Mouse (Mus musculus): ENCODE results near the gene Lmx1a. TPM values are rescaled to one million over a fixed set of nuclear protein-coding genes. Genes with fewer than 3 reads are reported as not detected.

The Lmx1a gene
- polyA plus RNA-seq, 1 experiment from 2014 or later, result 0.10 TPM

GRCm38 (mm10) chr1:167669796-167670195 is 19.2 kb upstream of the Lmx1a start:
- 27% methylated on average over 6 of the region's 6 CpGs for WGBS
- H3K36me3 ChIP-seq (ENCODE audit: control insufficient read depth, insufficient read depth, low read length), result no peaks in the 10 kb centered on the region
- H3K9me3 ChIP-seq (replicated peaks; ENCODE audit: control insufficient read depth, low read length), result no peaks in the 10 kb centered on the region
- H3K9ac ChIP-seq (ENCODE audit: low read length), result no peak overlapping the region
- peaks cover 17% of the 10 kb centered on the region for H3K27me3 ChIP-seq (ENCODE audit: control insufficient read depth, insufficient read depth, low read length)
- H3K4me2 ChIP-seq (ENCODE audit: low read depth, low read length), result no peak overlapping the region
- peaks cover 5% of the 10 kb centered on the region; the same call in 1 of the 2 replicates for H3K4me1 ChIP-seq (ENCODE audit: control insufficient read depth, insufficient read depth, low read length)
- no peak overlapping the region for H3K4me3 ChIP-seq (replicated peaks; ENCODE audit: low read length)
- no peak for ATAC-seq (ENCODE audit: insufficient read depth, low FRiP score)
- H3K27ac ChIP-seq (ENCODE audit: low read length), result no peak overlapping the region

- 18% methylated on average over 17 of the region's 17 CpGs for WGBS
- no peak overlapping the region for H3K4me3 ChIP-seq (replicated peaks; ENCODE audit: low read length)
These were observed 16.5 kb upstream of the Lmx1a start for GRCm38 (mm10) chr1:167672433-167672987.

GRCm38 (mm10) chr1:167679061-167679460 is 10.0 kb upstream of the Lmx1a start:
- Histone ChIP-seq H3K36me3 (ENCODE audit: control insufficient read depth, insufficient read depth, low read length) (no peaks in the 10 kb centered on the region), H3K4me1 (ENCODE audit: control insufficient read depth, insufficient read depth, low read length) (no peaks in the 10 kb centered on the region), H3K27me3 (ENCODE audit: control insufficient read depth, insufficient read depth, low read length) (no peaks in the 10 kb centered on the region), H3K4me3 (replicated peaks; ENCODE audit: low read length) (no peak overlapping the region), H3K27ac (ENCODE audit: low read length) (no peak overlapping the region), H3K9ac (ENCODE audit: low read length) (no peak overlapping the region), H3K4me2 (ENCODE audit: low read depth, low read length) (no peak overlapping the region), H3K9me3 (replicated peaks; ENCODE audit: control insufficient read depth, low read length) (no peaks in the 10 kb centered on the region)
- no peak for ATAC-seq (ENCODE audit: insufficient read depth, low FRiP score)
- WGBS, result 91% methylated on average over 6 of the region's 6 CpGs

More at GRCm38 (mm10) chr1:167672433-167672987, 16.5 kb upstream of the Lmx1a start:
- Histone ChIP-seq H3K9me3 (replicated peaks; ENCODE audit: control insufficient read depth, low read length) (no peaks in the 10 kb centered on the region), H3K36me3 (ENCODE audit: control insufficient read depth, insufficient read depth, low read length) (no peaks in the 10 kb centered on the region), H3K27ac (ENCODE audit: low read length) (no peak overlapping the region), H3K4me1 (ENCODE audit: control insufficient read depth, insufficient read depth, low read length) (peaks cover 5% of the 10 kb centered on the region; the same call in 1 of the 2 replicates), H3K27me3 (ENCODE audit: control insufficient read depth, insufficient read depth, low read length) (peaks cover 17% of the 10 kb centered on the region), H3K9ac (ENCODE audit: low read length) (no peak overlapping the region; the same call in 1 of the 2 replicates), H3K4me2 (ENCODE audit: low read depth, low read length) (0 out of 2 replicates have a peak overlapping the region, but pooled peaks have one; percentile 4)
- no peak for ATAC-seq (ENCODE audit: insufficient read depth, low FRiP score)

- Histone ChIP-seq H3K9ac (ENCODE audit: low read length) (no peak overlapping the region), H3K4me3 (replicated peaks; ENCODE audit: low read length) (peak overlapping the region; percentile 54), H3K27me3 (ENCODE audit: control insufficient read depth, insufficient read depth, low read length) (peaks cover 70% of the 10 kb centered on the region), H3K9me3 (replicated peaks; ENCODE audit: control insufficient read depth, low read length) (no peaks in the 10 kb centered on the region; the same call in 1 of the 2 replicates), H3K36me3 (ENCODE audit: control insufficient read depth, insufficient read depth, low read length) (no peaks in the 10 kb centered on the region), H3K27ac (ENCODE audit: low read length) (no peak overlapping the region), H3K4me1 (ENCODE audit: control insufficient read depth, insufficient read depth, low read length) (peaks cover 8% of the 10 kb centered on the region), H3K4me2 (ENCODE audit: low read depth, low read length) (peak overlapping the region; percentile 95; the same call in 1 of the 2 replicates)
- whole genome bisulfite sequencing, result 0% methylated on average over 8 of the region's 8 CpGs
- no peak for ATAC-seq (ENCODE audit: insufficient read depth, low FRiP score)
These were observed 1.1 kb upstream of the Lmx1a start for GRCm38 (mm10) chr1:167688001-167688346.

GRCm38 (mm10) chr1:167688347-167689231 is 448 bp upstream of the Lmx1a start:
- ATAC-seq (ENCODE audit: insufficient read depth, low FRiP score), result peak; percentile 74
- H3K9ac ChIP-seq (ENCODE audit: low read length), result peak overlapping the region; percentile 61
- H3K4me1 ChIP-seq (ENCODE audit: control insufficient read depth, insufficient read depth, low read length), result peaks cover 8% of the 10 kb centered on the region
- WGBS, result under 1% methylated on average over 98 of the region's 98 CpGs
- H3K4me2 ChIP-seq (ENCODE audit: low read depth, low read length), result peak overlapping the region; percentile 95
- H3K9me3 ChIP-seq (replicated peaks; ENCODE audit: control insufficient read depth, low read length), result no peaks in the 10 kb centered on the region; the same call in 1 of the 2 replicates
- no peaks in the 10 kb centered on the region for H3K36me3 ChIP-seq (ENCODE audit: control insufficient read depth, insufficient read depth, low read length)
- H3K4me3 ChIP-seq (replicated peaks; ENCODE audit: low read length), result peak overlapping the region; percentile 54
- H3K27me3 ChIP-seq (ENCODE audit: control insufficient read depth, insufficient read depth, low read length), result peaks cover 74% of the 10 kb centered on the region
- H3K27ac ChIP-seq (ENCODE audit: low read length), result no peak overlapping the region

GRCm38 (mm10) chr1:167689262-167690137 is 463 bp downstream of the Lmx1a start:
- Histone ChIP-seq H3K27me3 (ENCODE audit: control insufficient read depth, insufficient read depth, low read length) (peaks cover 79% of the 10 kb centered on the region), H3K9ac (ENCODE audit: low read length) (no peak overlapping the region; the same call in 1 of the 2 replicates), H3K4me3 (replicated peaks; ENCODE audit: low read length) (peak overlapping the region; percentile 54), H3K4me2 (ENCODE audit: low read depth, low read length) (peak overlapping the region; percentile 95), H3K36me3 (ENCODE audit: control insufficient read depth, insufficient read depth, low read length) (no peaks in the 10 kb centered on the region), H3K4me1 (ENCODE audit: control insufficient read depth, insufficient read depth, low read length) (peaks cover 8% of the 10 kb centered on the region), H3K27ac (ENCODE audit: low read length) (no peak overlapping the region), H3K9me3 (replicated peaks; ENCODE audit: control insufficient read depth, low read length) (no peaks in the 10 kb centered on the region; the same call in 1 of the 2 replicates)
- WGBS, result 2% methylated on average over 36 of the region's 36 CpGs
- no peak; the same call in 1 of the 2 replicates for ATAC-seq (ENCODE audit: insufficient read depth, low FRiP score)

- no peak for ATAC-seq (ENCODE audit: insufficient read depth, low FRiP score)
- H3K36me3 ChIP-seq (ENCODE audit: control insufficient read depth, insufficient read depth, low read length), result no peaks in the 10 kb centered on the region
- no peak overlapping the region for H3K9ac ChIP-seq (ENCODE audit: low read length)
- no peak overlapping the region for H3K27ac ChIP-seq (ENCODE audit: low read length)
- 3% methylated on average over 17 of the region's 17 CpGs for WGBS
- no peaks in the 10 kb centered on the region for H3K9me3 ChIP-seq (replicated peaks; ENCODE audit: control insufficient read depth, low read length)
- H3K4me1 ChIP-seq (ENCODE audit: control insufficient read depth, insufficient read depth, low read length), result peaks cover 8% of the 10 kb centered on the region
- H3K4me3 ChIP-seq (replicated peaks; ENCODE audit: low read length), result no peak overlapping the region
- peaks cover 87% of the 10 kb centered on the region for H3K27me3 ChIP-seq (ENCODE audit: control insufficient read depth, insufficient read depth, low read length)
- no peak overlapping the region for H3K4me2 ChIP-seq (ENCODE audit: low read depth, low read length)
These were observed 1.2 kb downstream of the Lmx1a start for GRCm38 (mm10) chr1:167690138-167690710.

- WGBS, result 5% methylated on average over 21 of the region's 21 CpGs
- Histone ChIP-seq H3K27me3 (ENCODE audit: control insufficient read depth, insufficient read depth, low read length) (peaks cover 89% of the 10 kb centered on the region), H3K4me3 (replicated peaks; ENCODE audit: low read length) (no peak overlapping the region), H3K9ac (ENCODE audit: low read length) (no peak overlapping the region), H3K9me3 (replicated peaks; ENCODE audit: control insufficient read depth, low read length) (no peaks in the 10 kb centered on the region), H3K4me2 (ENCODE audit: low read depth, low read length) (no peak overlapping the region), H3K4me1 (ENCODE audit: control insufficient read depth, insufficient read depth, low read length) (peaks cover 8% of the 10 kb centered on the region), H3K27ac (ENCODE audit: low read length) (no peak overlapping the region), H3K36me3 (ENCODE audit: control insufficient read depth, insufficient read depth, low read length) (no peaks in the 10 kb centered on the region)
- no peak for ATAC-seq (ENCODE audit: insufficient read depth, low FRiP score)
These were observed 1.9 kb downstream of the Lmx1a start for GRCm38 (mm10) chr1:167690716-167691550.

Measured in stomach, embryonic 16.5 days (tissue).